Mouse (Mus musculus) heart, embryonic 14.5 days (tissue): ENCODE measurements around the gene Ccdc152. TPM values are rescaled to one million over a fixed set of nuclear protein-coding genes. Genes with fewer than 3 reads are reported as not detected.

Experiments
- ATAC-seq: fragments of 200-750 bp; cut with Nextera tagmentation; 2 replicates; pipeline ENCODE4 v1.8.0; 2017; ENCODE audit warnings: low read depth, moderate TSS enrichment; ENCODE audit not compliant: insufficient number of reproducible peaks, insufficient read depth, low FRiP score
- H3K27ac ChIP-seq, 2 experiments: fragments of 200-500 bp in 1 of 2; fragments of 300-500 bp in 1 of 2; sonication (generic) in 1 of 2; replicated peaks in 1 of 2; 2 replicates each; pipeline ENCODE4 v1.5.1; 2012 to 2014; ENCODE audit warnings: low read depth in 2 of 2, low read length in 2 of 2, control low read depth in 1 of 2, mild to moderate bottlenecking in 1 of 2, mixed read lengths in 1 of 2; ENCODE audit not compliant: control insufficient read depth in 1 of 2, insufficient read depth in 1 of 2
- H3K27me3 ChIP-seq: fragments of 300-500 bp; sonication (generic); 2 replicates; pipeline ENCODE4 v1.6.1; 2014; ENCODE audit warnings: mild to moderate bottlenecking, low read length, control low read depth; ENCODE audit not compliant: control insufficient read depth, insufficient read depth
- H3K36me3 ChIP-seq: fragments of 300-500 bp; sonication (generic); 2 replicates; pipeline ENCODE4 v1.6.1; 2014; ENCODE audit warnings: mild to moderate bottlenecking, control low read depth, low read length, mixed read lengths; ENCODE audit not compliant: control insufficient read depth, insufficient read depth
- H3K4me1 ChIP-seq, 2 experiments: fragments of 200-500 bp in 1 of 2; fragments of 300-500 bp in 1 of 2; sonication (generic) in 1 of 2; 2 replicates each; pipeline ENCODE4 v1.6.1; 2012 to 2014; ENCODE audit warnings: low read length in 2 of 2, control low read depth in 1 of 2, mixed read lengths in 1 of 2; ENCODE audit not compliant: control insufficient read depth in 2 of 2, insufficient read depth in 2 of 2
- H3K4me2 ChIP-seq: fragments of 300-500 bp; sonication (generic); 2 replicates; pipeline ENCODE4 v1.6.1; 2014; ENCODE audit warnings: mild to moderate bottlenecking, low read length
- H3K4me3 ChIP-seq, 2 experiments: fragments of 200-500 bp in 1 of 2; fragments of 300-500 bp in 1 of 2; sonication (generic) in 1 of 2; 2 replicates each; pipeline ENCODE4 v1.5.1; 2012 to 2014; ENCODE audit warnings: low read length in 2 of 2, mild to moderate bottlenecking in 2 of 2, control low read depth in 1 of 2, low read depth in 1 of 2, moderate library complexity in 1 of 2; ENCODE audit not compliant: control insufficient read depth in 1 of 2, insufficient read depth in 1 of 2
- H3K9ac ChIP-seq: fragments of 300-500 bp; sonication (generic); 2 replicates; pipeline ENCODE4 v1.6.1; 2014; ENCODE audit warnings: mild to moderate bottlenecking, low read length
- H3K9me3 ChIP-seq: fragments of 300-500 bp; sonication (generic); 2 replicates; pipeline ENCODE4 v1.6.1; 2016; ENCODE audit warnings: low read length, control low read depth; ENCODE audit not compliant: control insufficient read depth
- WGBS: fragments of 180-500 bp; shearing (Covaris S2); extraction: QIAGEN DNeasy Blood & Tissue Kit; methylation state at CpG from one replicate; pipeline ENCODE4 v1.1.7; 2014; 5-methylcytosine and 5-hydroxymethylcytosine counted together
- polyA plus RNA-seq: library from polyadenylated mRNA; unstranded; fragments of >200 nt; fragmentation: Nextera tagmentation; extraction: Ambion mirVana; gene quantifications from 2 replicates; pipeline ENCODE4 v1.2.1, GENCODE M21; 2014

The Ccdc152 gene
- polyA plus RNA-seq, 1 experiment from 2014 or later, result 0.18 TPM

DNA sequence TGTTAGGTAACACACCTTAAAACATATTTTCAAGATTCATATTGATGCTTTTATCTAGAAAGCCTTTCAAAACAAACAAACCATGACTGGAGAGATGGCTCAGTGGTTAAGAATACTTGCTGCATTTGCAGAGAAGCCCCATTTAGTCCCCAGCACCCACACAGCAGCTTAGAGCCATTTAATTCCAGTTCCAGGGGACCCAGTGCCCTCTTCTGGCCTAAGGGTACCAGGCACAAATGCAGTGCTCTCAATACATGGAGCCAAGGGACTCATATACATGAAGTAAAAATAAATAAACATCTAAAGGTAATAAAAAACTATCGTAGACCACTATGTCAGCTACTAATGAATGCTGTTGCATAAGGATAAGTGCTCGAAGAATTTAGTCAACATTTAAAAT, 25.9 kb downstream of the Ccdc152 start:
- 91% methylated on average over 2 of the region's 2 CpGs for WGBS
- no peak overlapping the region for H3K4me2 ChIP-seq
- H3K4me1 ChIP-seq, result no peaks in the 10 kb centered on the region
- no peak for ATAC-seq
- H3K27ac ChIP-seq, result no peak overlapping the region
- no peaks in the 10 kb centered on the region for H3K27me3 ChIP-seq
- peaks cover 61% of the 10 kb centered on the region for H3K36me3 ChIP-seq
- no peak overlapping the region for H3K9ac ChIP-seq
- no peak overlapping the region for H3K4me3 ChIP-seq
- H3K9me3 ChIP-seq, result no peaks in the 10 kb centered on the region

DNA sequence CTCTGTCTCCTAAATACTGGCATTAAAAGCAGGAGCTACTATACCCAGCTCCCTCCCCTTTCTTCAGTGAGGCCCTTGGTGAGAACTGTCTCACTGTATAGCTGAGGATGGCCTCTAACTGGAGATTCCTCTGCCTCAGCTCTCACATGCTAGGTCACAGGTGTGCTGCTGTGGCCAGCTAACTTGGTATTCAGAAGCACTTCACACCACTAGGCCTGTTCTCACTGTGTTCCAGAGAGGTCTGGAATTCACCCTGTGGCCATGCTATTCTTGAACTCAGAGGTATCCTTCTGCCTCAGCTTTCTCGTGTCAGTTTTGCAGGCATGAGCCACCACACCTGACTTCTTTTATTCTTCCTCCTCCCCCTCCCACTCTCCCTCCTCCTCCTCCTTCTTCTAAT, 30.1 kb downstream of the Ccdc152 start:
- WGBS, result 57% methylated on average over 1 of the region's 1 CpGs
- Histone ChIP-seq H3K9ac (no peak overlapping the region), H3K4me1 (peaks cover 2 to 6% of the 10 kb centered on the region in 2 experiments; a peak in 1 of 4 replicates), H3K27ac (no peak overlapping the region), H3K4me3 (no peak overlapping the region), H3K4me2 (peak overlapping the region; percentile 9; the same call in 1 of the 2 replicates), H3K9me3 (no peaks in the 10 kb centered on the region), H3K36me3 (peaks cover 32% of the 10 kb centered on the region), H3K27me3 (no peaks in the 10 kb centered on the region)
- ATAC-seq, result no peak

DNA sequence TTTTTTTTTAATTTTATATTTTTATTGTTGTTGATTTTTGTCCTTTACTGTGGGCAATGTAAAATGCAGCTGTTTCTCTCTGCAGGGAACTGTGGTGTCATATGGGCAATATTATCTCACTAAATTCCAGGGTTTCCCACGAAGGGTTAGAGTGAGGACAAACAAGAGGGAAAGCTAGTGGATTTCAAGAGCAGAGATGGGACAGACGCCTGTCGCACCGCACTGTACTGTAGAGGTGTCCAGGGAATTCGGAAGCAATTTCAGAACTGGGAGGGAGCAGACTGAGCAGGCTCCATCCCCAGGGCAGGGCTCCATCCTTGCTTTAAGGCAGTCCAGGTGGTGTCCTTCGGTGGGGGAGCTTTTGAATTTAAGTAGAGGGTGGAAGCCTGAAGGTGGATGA, 32.1 kb downstream of the Ccdc152 start:
- peak overlapping the region; percentile 73 for H3K9ac ChIP-seq
- peaks cover 17% of the 10 kb centered on the region for H3K36me3 ChIP-seq
- 17% methylated on average over 6 of the region's 6 CpGs for WGBS
- H3K27me3 ChIP-seq, result no peaks in the 10 kb centered on the region
- H3K27ac ChIP-seq, result peak overlapping the region; percentile 53 to 82; a peak in 1 of 4 replicates
- peak; percentile 72 for ATAC-seq
- H3K4me1 ChIP-seq, result peaks cover 2 to 6% of the 10 kb centered on the region in 2 experiments; a peak in 1 of 4 replicates
- H3K4me3 ChIP-seq, result peak overlapping the region; percentile 43 to 60
- no peaks in the 10 kb centered on the region for H3K9me3 ChIP-seq
- H3K4me2 ChIP-seq, result peak overlapping the region; percentile 65

DNA sequence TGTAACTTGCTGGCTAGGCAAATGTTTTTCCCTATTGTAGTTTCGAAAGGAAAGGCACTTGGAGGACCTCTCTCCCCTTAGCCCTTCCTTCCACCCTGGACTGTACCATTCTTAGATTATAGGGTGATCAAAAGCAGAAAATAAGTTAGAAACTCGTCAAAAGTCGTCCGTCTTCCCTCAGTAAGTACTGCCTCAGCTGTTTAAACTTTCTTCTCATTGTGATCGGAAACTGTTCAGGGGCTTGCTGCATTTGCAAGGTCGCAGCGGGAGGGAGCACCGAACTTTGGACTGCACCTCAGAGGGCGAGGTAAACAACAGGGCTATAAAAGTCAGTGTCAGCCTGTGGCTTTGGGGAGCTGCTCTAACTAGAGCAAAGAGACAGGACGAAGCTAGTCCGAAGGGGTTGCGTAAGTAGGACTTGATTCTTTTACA, 32.7 kb downstream of the Ccdc152 start:
- H3K4me3 ChIP-seq, result peak overlapping the region; percentile 43 to 67
- no peaks in the 10 kb centered on the region for H3K9me3 ChIP-seq
- WGBS, result 3% methylated on average over 12 of the region's 12 CpGs
- no peaks in the 10 kb centered on the region for H3K27me3 ChIP-seq
- H3K4me1 ChIP-seq, result peaks cover 2 to 6% of the 10 kb centered on the region in 2 experiments; a peak in 1 of 4 replicates
- peak overlapping the region; percentile 73 for H3K9ac ChIP-seq
- ATAC-seq, result peak; percentile 82
- H3K4me2 ChIP-seq, result peak overlapping the region; percentile 65
- H3K27ac ChIP-seq, result peak overlapping the region; percentile 82 to 99
- H3K36me3 ChIP-seq, result peaks cover 12% of the 10 kb centered on the region

DNA sequence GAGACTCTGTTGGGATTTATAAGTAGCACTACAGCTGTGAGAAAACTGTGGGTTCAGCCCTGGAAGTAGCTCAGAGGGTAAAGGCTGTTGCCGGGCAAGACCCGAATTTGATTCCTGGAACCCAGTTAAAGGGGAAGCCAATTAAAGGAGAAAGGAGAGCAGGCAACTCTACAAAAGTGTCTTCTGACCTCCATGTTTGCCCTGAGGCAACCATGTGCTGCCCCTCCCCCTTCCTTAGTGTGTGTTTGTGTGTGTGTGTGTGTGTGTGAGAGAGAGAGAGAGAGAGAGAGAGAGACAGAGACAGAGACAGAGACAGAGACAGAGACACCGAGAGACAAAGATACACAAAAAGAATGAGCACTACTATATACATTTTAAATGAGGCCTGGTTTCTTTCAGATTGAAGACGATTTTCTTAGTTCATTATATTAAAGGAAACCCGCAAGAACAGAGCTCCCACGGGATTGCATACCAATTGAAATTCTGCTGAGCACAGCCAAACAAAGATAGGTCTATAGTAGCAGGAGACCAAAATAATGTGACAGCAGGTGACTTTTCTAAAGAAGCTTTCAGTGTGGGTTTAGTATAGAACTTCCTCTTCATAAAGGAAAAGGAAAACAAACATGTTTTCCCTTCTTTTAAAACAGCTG, 33.2 kb downstream of the Ccdc152 start:
- peak overlapping the region; percentile 73 for H3K9ac ChIP-seq
- H3K9me3 ChIP-seq, result no peaks in the 10 kb centered on the region
- H3K27ac ChIP-seq, result peak overlapping the region; percentile 82 to 99
- H3K27me3 ChIP-seq, result no peaks in the 10 kb centered on the region
- peaks cover 2 to 6% of the 10 kb centered on the region in 2 experiments; a peak in 1 of 4 replicates for H3K4me1 ChIP-seq
- peak overlapping the region; percentile 65 for H3K4me2 ChIP-seq
- peaks cover 7% of the 10 kb centered on the region for H3K36me3 ChIP-seq
- peak overlapping the region in 1 of 2 experiments; percentile 43; a peak in 2 of 4 replicates for H3K4me3 ChIP-seq
- ATAC-seq, result no peak
- WGBS, result 40% methylated on average over 6 of the region's 6 CpGs

DNA sequence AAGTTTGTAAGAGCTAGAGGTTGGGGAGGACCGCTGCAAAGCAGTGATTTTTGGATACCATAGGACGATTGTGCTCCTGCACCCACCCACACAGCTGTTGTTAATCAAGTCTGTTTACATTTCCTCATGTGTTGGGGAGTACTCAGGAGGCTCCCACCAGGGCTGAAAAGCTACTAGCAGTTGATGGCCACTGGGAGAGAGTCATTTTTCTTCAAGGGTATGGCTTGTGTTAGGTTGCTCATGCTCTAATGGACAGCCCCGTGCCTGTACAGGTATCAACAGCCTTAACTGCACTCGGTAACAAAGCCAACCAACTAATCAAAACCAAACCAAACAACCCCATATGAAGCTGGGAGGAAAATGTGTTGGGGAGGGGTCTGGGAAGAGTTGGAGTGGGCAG, 33.8 kb downstream of the Ccdc152 start:
- ATAC-seq, result no peak
- Histone ChIP-seq H3K4me1 (peaks cover 2 to 6% of the 10 kb centered on the region in 2 experiments; a peak in 1 of 4 replicates), H3K27me3 (no peaks in the 10 kb centered on the region), H3K9me3 (no peaks in the 10 kb centered on the region), H3K27ac (no peak overlapping the region; a peak in 1 of 4 replicates), H3K4me3 (no peak overlapping the region), H3K9ac (no peak overlapping the region), H3K4me2 (no peak overlapping the region), H3K36me3 (0 out of 2 replicates have a peak, but pooled peaks cover under 1% of the 10 kb centered on the region)
- WGBS, result 72% methylated on average over 4 of the region's 4 CpGs

DNA sequence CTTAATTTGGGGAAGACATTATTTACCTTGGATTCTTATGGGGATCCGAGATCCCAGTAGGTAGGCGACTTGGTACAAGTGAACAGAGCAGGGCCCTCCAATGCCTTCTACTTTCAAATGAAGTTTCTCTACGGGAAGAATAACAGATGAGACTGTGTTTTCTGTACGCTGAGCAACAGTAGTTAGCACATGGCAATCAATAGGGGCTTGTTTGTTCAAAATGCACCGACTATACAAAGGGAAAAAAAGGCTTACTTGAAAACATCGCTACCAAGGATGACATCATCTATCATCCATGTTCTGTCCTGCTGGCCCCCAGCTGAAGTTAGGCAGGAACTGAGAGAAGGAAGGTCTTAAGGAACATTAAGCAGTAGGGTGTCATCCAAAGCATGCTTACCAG, 35.1 kb downstream of the Ccdc152 start, which contains the start of gene Selenop:
TSS of gene Selenop (plus strand) at position 301 of the 400 bp plus-strand sequence.
- H3K4me3 ChIP-seq, result no peak within 1 kb of the TSS
- H3K9me3 ChIP-seq, result no peaks in the 10 kb centered on the region
- 85% methylated on average over 6 of the region's 6 CpGs for WGBS
- no peak for ATAC-seq
- H3K9ac ChIP-seq, result no peak within 1 kb of the TSS
- H3K36me3 ChIP-seq, result no peaks in the 10 kb centered on the region
- H3K4me2 ChIP-seq, result no peak within 1 kb of the TSS
- H3K27ac ChIP-seq, result no peak within 1 kb of the TSS
- no peaks in the 10 kb centered on the region for H3K27me3 ChIP-seq
- peaks cover 2 to 6% of the 10 kb centered on the region in 2 experiments; a peak in 1 of 4 replicates for H3K4me1 ChIP-seq
